Mouse (Mus musculus) heart, adult 10 weeks (tissue): ENCODE data around the gene Lat2. TPM values are rescaled to one million over a fixed set of nuclear protein-coding genes. Genes with fewer than 3 reads are reported as not detected.

Experiments used
- polyA plus RNA-seq: library from polyadenylated mRNA; stranded (reverse); fragments of 350-450 nt; fragmentation: Illumina TruSeq; extraction: RNeasy Lipid Tissue Mini Kit (QIAGEN cat#74804); gene quantifications from one replicate; pipeline ENCODE4 v1.2.3, GENCODE M21; 2014; ENCODE audit warnings: low read depth, low replicate concordance

Lat2 gene
- 5.7 TPM for polyA plus RNA-seq

DNA sequence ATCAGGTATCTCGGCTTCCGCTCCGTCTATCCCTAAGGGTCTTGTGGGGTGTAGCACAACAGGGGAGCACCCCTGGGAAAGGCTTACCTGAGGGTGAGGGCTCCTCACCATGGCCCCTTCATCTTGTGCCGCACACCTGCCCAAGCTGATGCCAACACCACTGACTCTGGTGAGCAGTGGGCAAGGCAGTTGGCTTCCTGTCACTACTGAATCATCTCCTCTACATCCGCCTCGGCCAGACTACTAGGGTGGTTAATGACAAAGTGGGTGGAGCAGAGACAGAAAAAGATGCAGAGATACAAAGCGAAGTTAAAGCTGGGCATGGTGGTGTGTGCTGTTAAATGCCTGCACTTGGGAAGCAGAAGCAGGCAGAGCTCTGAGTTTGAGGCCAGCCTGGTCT lies at the start of gene Lat2:
Gene Lat2 (minus strand): TSS at position 224 of the 400 bp plus-strand sequence.

DNA sequence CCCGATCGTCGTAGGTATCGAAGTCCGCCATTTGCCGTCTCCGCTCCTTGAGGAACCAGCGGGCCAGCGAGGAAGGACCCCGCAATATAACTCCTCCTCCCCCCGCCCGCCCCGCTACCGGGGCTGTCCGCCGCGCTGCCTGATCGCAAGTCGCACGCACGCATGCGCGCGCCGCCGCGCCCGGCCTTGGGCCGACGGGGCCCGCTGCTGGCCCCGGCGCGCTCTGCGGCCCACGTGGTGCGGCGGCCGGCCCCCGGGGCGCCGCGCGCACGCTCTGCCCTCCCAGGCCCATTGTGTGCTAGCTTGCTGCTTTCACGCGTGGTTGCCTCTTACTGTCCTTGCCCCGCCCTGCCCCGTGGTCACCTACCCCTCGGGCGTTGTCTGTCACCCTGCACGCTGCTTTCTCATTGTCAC lies 24.5 kb upstream of the Lat2 start, which contains the start of gene Eif4h:
Gene Eif4h (minus strand): TSS at position 222 of the 414 bp plus-strand sequence.

DNA sequence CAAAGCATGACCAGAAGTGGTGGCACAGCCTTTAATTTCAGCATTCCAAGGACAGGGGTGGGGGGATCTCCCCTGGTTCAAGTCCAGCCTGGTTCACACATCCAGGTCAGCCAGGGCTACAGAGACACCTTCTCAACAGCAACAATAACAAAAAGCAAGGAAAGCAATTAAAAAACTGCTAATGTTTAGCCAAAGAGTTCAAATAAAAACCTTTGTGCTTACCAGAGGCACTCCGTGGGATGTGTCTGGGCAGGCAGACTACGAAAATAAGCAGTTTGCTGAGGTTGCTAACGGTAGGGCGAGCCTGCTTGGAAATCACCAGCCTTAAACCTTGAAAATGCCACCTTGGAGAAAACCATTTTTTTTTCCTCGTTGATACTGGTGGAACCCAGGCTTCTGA lies 33.7 kb downstream of the Lat2 start, which contains the start of gene Rfc2:
Gene Rfc2 (plus strand): TSS at position 221 of the 400 bp plus-strand sequence.

DNA sequence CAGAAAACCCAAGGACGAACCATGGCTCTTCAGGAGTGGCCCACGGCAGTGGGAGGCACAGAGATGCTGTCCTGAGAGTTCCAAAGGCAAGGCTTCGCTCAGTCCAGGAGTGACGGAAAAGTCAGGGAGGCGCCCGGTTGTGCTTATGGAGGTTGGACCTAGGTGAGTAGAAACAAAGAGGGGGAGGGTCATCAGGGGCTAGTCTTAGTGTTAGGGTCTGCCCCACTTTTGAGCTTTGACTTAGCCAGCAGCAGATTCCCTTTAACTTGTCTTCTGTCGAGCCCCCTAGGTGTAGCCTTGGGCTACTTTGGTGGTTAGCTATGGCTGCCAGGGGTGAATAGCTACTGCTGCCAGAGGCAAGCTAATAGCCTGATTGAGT lies 54.8 kb downstream of the Lat2 start, which contains the start of gene Syna:
Gene Syna (minus strand): TSS at position 101 of the 379 bp plus-strand sequence.

DNA sequence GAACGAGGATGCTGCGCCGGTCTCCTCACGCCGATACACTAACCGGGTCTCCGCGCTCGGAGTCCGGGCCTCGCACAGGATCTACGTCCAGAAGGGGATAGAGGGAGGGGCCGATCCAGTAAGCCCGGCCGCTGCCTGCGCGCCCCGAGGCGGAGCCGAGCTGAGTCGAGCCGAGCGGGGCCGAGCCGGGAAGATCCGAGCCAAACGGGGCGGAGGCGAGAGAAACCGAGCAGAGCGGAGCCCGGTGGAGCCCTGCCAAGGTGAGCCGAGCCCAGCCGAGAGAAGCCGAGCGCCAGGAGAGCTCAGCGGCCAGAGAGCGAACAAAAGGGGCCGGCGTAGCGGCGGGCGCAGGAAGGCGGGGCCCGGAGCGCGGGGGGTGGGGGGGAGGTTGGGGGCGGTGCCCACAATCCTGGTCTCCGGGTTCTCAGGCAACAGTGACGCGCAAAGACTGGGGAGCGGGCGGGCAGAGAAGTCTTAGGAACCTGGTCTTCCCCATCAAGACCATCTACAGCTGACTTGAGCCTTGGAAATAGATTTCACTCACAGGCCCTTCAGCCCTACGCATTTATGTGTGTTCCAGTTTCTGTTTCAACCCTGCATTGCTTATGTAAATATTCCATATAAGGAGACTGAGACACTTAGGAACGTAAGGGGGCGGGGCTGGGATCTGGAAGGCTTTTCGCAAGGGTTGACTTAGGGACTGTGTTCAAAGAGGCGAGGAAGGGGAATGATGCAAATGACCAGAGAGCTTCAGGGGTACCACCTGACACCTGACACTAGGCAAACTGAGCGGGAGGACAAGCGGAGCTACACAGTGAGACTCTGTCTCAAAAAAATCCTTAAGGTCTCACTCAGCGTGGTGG lies 62.5 kb downstream of the Lat2 start, which contains the start of gene Clip2:
Gene Clip2 (minus strand): TSS at position 325 of the 863 bp plus-strand sequence.

Other genes with a start within 250 kb of the Lat2 start
- 20.0 TPM for gene Gtf2ird1, start 158.3 kb downstream of the Lat2 start, polyA plus RNA-seq
- gene Clip2, start 62.6 kb downstream of the Lat2 start, polyA plus RNA-seq: 6.7 TPM
- not detected for gene Syna, start 54.9 kb downstream of the Lat2 start, polyA plus RNA-seq
- gene Rfc2, start 33.7 kb downstream of the Lat2 start, polyA plus RNA-seq: 37.8 TPM
- gene Eif4h, start 24.5 kb upstream of the Lat2 start, polyA plus RNA-seq: 158 TPM
- 5.1 TPM for gene Limk1, start 73.6 kb upstream of the Lat2 start, polyA plus RNA-seq
- gene Eln, start 132.3 kb upstream of the Lat2 start, polyA plus RNA-seq: 55.7 TPM